Mouse (Mus musculus): ENCODE results near the gene Cdh22. TPM values are rescaled to one million over a fixed set of nuclear protein-coding genes. Genes with fewer than 3 reads are reported as not detected.

Cdh22 gene
- polyA plus RNA-seq, 1 experiment from 2014 or later: 1.3 TPM

- ATAC-seq (replicated peaks; ENCODE audit: insufficient number of reproducible peaks, low FRiP score, low TSS enrichment, low read depth): peak; percentile 47; the same call in 1 of the 2 replicates
- peaks cover 6% of the 10 kb centered on the region; the same call in 1 of the 2 replicates for H3K4me1 ChIP-seq (ENCODE audit: control insufficient read depth, insufficient read depth, low read length)
- peak; percentile 65 for DNase-seq (ENCODE audit: low spot score)
- WGBS: 2% methylated on average over 39 of the region's 39 CpGs
- peaks cover 45% of the 10 kb centered on the region for H3K27me3 ChIP-seq (ENCODE audit: control insufficient read depth, insufficient read depth, low read length)
- no peaks in the 10 kb centered on the region for H3K9me3 ChIP-seq (replicated peaks; ENCODE audit: control insufficient read depth, low read length)
- H3K4me2 ChIP-seq (ENCODE audit: low read depth, low read length): peak overlapping the region; percentile 31
- no peak overlapping the region for H3K4me3 ChIP-seq (ENCODE audit: low read depth, low read length)
- H3K27ac ChIP-seq (replicated peaks; ENCODE audit: low read depth, low read length): no peak overlapping the region
- no peak overlapping the region for H3K9ac ChIP-seq (replicated peaks; ENCODE audit: low read length)
- no peaks in the 10 kb centered on the region for H3K36me3 ChIP-seq (replicated peaks; ENCODE audit: control insufficient read depth, insufficient read depth, low read depth, low read length)
Observed at GRCm38 (mm10) chr2:165215103-165215951, 19.3 kb downstream of the Cdh22 start.

DNA sequence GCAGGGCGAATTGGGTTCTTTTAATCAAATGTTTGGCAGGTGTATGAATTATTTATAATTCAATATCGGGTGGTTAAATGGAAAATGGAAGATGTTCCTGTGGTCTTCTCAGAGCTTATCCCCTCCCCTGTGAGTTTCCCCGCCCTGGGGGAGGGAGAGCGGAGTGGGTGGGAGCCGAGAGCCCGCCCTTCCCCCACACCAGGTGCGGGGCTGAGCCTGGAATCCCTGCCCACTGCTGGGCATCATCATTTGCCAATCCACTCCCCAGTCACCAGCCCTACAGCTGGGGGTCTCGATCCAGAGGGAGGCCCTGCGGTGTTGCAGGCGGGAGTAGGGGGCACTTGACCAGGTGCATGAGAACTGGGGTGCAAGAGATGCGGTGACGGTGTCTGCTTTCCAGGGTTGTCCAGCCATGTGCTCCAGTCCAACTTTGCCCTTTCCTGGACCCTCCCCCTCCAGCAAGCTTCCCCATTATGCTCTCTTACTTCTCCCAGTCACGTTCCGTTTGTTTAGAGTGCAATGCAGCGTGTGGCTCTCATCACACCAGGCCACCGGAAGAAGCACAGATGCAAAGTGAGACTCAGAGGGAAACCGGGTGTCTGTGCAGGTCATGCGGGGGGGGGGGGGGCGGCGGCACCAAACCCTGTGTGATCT is 23.1 kb downstream of the Cdh22 start:
- no peaks in the 10 kb centered on the region for H3K36me3 ChIP-seq (replicated peaks; ENCODE audit: control insufficient read depth, insufficient read depth, low read depth, low read length)
- peaks cover 6% of the 10 kb centered on the region; the same call in 1 of the 2 replicates for H3K4me1 ChIP-seq (ENCODE audit: control insufficient read depth, insufficient read depth, low read length)
- no peak for DNase-seq (ENCODE audit: low spot score)
- H3K4me2 ChIP-seq (ENCODE audit: low read depth, low read length): no peak overlapping the region
- no peak overlapping the region for H3K27ac ChIP-seq (replicated peaks; ENCODE audit: low read depth, low read length)
- H3K9ac ChIP-seq (replicated peaks; ENCODE audit: low read length): no peak overlapping the region
- 2% methylated on average over 19 of the region's 20 CpGs for WGBS
- H3K27me3 ChIP-seq (ENCODE audit: control insufficient read depth, insufficient read depth, low read length): peaks cover 50% of the 10 kb centered on the region
- H3K9me3 ChIP-seq (replicated peaks; ENCODE audit: control insufficient read depth, low read length): no peaks in the 10 kb centered on the region
- H3K4me3 ChIP-seq (ENCODE audit: low read depth, low read length): no peak overlapping the region
- no peak for ATAC-seq (replicated peaks; ENCODE audit: insufficient number of reproducible peaks, low FRiP score, low TSS enrichment, low read depth)

- WGBS: 0% methylated on average over 15 of the region's 15 CpGs
- Histone ChIP-seq H3K4me2 (ENCODE audit: low read depth, low read length) (no peak overlapping the region), H3K9me3 (replicated peaks; ENCODE audit: control insufficient read depth, low read length) (no peaks in the 10 kb centered on the region), H3K27ac (replicated peaks; ENCODE audit: low read depth, low read length) (no peak overlapping the region), H3K27me3 (ENCODE audit: control insufficient read depth, insufficient read depth, low read length) (peaks cover 45% of the 10 kb centered on the region), H3K9ac (replicated peaks; ENCODE audit: low read length) (no peak overlapping the region), H3K4me1 (ENCODE audit: control insufficient read depth, insufficient read depth, low read length) (peaks cover 6% of the 10 kb centered on the region; the same call in 1 of the 2 replicates), H3K36me3 (replicated peaks; ENCODE audit: control insufficient read depth, insufficient read depth, low read depth, low read length) (no peaks in the 10 kb centered on the region), H3K4me3 (ENCODE audit: low read depth, low read length) (no peak overlapping the region)
- DNase-seq (ENCODE audit: low spot score) (no peak), ATAC-seq (replicated peaks; ENCODE audit: insufficient number of reproducible peaks, low FRiP score, low TSS enrichment, low read depth) (no peak)
Observed at GRCm38 (mm10) chr2:165210948-165211347, 23.7 kb downstream of the Cdh22 start.

- Histone ChIP-seq H3K4me1 (ENCODE audit: control insufficient read depth, insufficient read depth, low read length) (peaks cover 7% of the 10 kb centered on the region; the same call in 1 of the 2 replicates), H3K4me3 (ENCODE audit: low read depth, low read length) (no peak overlapping the region), H3K9ac (replicated peaks; ENCODE audit: low read length) (no peak overlapping the region), H3K27me3 (ENCODE audit: control insufficient read depth, insufficient read depth, low read length) (peaks cover 26% of the 10 kb centered on the region), H3K36me3 (replicated peaks; ENCODE audit: control insufficient read depth, insufficient read depth, low read depth, low read length) (no peaks in the 10 kb centered on the region), H3K9me3 (replicated peaks; ENCODE audit: control insufficient read depth, low read length) (no peaks in the 10 kb centered on the region), H3K4me2 (ENCODE audit: low read depth, low read length) (no peak overlapping the region), H3K27ac (replicated peaks; ENCODE audit: low read depth, low read length) (no peak overlapping the region)
- DNase-seq (ENCODE audit: low spot score): no peak
- whole genome bisulfite sequencing: 73% methylated on average over 11 of the region's 11 CpGs
- no peak for ATAC-seq (replicated peaks; ENCODE audit: insufficient number of reproducible peaks, low FRiP score, low TSS enrichment, low read depth)
Observed at GRCm38 (mm10) chr2:165207689-165208088, 27.0 kb downstream of the Cdh22 start.

DNA sequence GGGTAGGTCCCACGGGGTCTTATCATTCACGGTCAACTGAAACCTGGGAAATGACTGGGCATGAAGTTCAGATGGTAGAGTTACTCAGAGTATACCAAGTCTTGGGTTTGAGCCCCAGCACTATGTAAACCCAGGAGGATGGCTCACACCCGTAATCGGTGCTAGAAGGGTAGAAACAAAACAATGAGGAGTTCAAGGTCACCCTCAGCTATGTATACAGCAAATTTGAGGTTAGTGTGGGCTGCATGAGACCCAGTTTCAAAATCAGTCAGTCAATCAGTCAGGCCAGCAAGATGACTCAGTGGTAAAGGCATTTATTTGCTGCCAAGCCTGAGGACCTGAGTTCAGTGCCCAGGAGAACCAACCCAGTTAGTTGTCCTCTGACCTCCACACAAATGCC is 27.6 kb downstream of the Cdh22 start:
- H3K9me3 ChIP-seq (replicated peaks; ENCODE audit: control insufficient read depth, low read length): no peaks in the 10 kb centered on the region
- H3K36me3 ChIP-seq (replicated peaks; ENCODE audit: control insufficient read depth, insufficient read depth, low read depth, low read length): no peaks in the 10 kb centered on the region
- peaks cover 21% of the 10 kb centered on the region for H3K27me3 ChIP-seq (ENCODE audit: control insufficient read depth, insufficient read depth, low read length)
- ATAC-seq (replicated peaks; ENCODE audit: insufficient number of reproducible peaks, low FRiP score, low TSS enrichment, low read depth): no peak
- H3K9ac ChIP-seq (replicated peaks; ENCODE audit: low read length): no peak overlapping the region
- no peak overlapping the region for H3K4me3 ChIP-seq (ENCODE audit: low read depth, low read length)
- peaks cover 11% of the 10 kb centered on the region; the same call in 1 of the 2 replicates for H3K4me1 ChIP-seq (ENCODE audit: control insufficient read depth, insufficient read depth, low read length)
- no peak overlapping the region for H3K4me2 ChIP-seq (ENCODE audit: low read depth, low read length)
- no peak overlapping the region for H3K27ac ChIP-seq (replicated peaks; ENCODE audit: low read depth, low read length)
- WGBS: 73% methylated on average over 4 of the region's 4 CpGs
- no peak for DNase-seq (ENCODE audit: low spot score)

DNA sequence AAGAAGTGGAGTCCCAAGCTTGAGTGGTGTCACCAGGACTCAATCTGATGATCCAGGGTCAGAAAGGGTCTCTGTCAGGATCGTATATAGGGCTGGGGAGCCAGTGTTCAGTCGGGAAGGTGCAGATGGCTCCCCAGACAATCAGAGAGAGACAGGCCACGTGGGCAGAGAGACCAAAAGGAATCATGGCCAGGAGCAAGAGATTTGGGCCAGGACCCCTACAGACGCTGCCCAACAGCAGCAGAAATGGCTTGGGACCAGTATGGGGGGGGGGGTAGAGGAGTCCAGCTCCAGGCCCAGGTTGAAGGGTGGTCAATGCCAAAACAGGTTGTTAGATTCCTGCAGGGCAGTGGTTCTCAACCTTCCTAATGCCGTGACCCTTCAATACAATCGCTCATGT is 29.2 kb downstream of the Cdh22 start:
- ATAC-seq (replicated peaks; ENCODE audit: insufficient number of reproducible peaks, low FRiP score, low TSS enrichment, low read depth): no peak
- Histone ChIP-seq H3K9me3 (replicated peaks; ENCODE audit: control insufficient read depth, low read length) (no peaks in the 10 kb centered on the region), H3K4me1 (ENCODE audit: control insufficient read depth, insufficient read depth, low read length) (peaks cover 5% of the 10 kb centered on the region; the same call in 1 of the 2 replicates), H3K27me3 (ENCODE audit: control insufficient read depth, insufficient read depth, low read length) (peaks cover 7% of the 10 kb centered on the region), H3K27ac (replicated peaks; ENCODE audit: low read depth, low read length) (no peak overlapping the region), H3K4me3 (ENCODE audit: low read depth, low read length) (no peak overlapping the region), H3K36me3 (replicated peaks; ENCODE audit: control insufficient read depth, insufficient read depth, low read depth, low read length) (no peaks in the 10 kb centered on the region), H3K4me2 (ENCODE audit: low read depth, low read length) (no peak overlapping the region), H3K9ac (replicated peaks; ENCODE audit: low read length) (no peak overlapping the region)
- WGBS: 75% methylated on average over 6 of the region's 6 CpGs
- no peak for DNase-seq (ENCODE audit: low spot score)

- Histone ChIP-seq H3K9ac (replicated peaks; ENCODE audit: low read length) (no peak overlapping the region), H3K36me3 (replicated peaks; ENCODE audit: control insufficient read depth, insufficient read depth, low read depth, low read length) (no peaks in the 10 kb centered on the region), H3K4me3 (ENCODE audit: low read depth, low read length) (no peak overlapping the region), H3K27me3 (ENCODE audit: control insufficient read depth, insufficient read depth, low read length) (peaks cover 3% of the 10 kb centered on the region), H3K4me1 (ENCODE audit: control insufficient read depth, insufficient read depth, low read length) (peaks cover 5% of the 10 kb centered on the region; the same call in 1 of the 2 replicates), H3K9me3 (replicated peaks; ENCODE audit: control insufficient read depth, low read length) (no peaks in the 10 kb centered on the region), H3K27ac (replicated peaks; ENCODE audit: low read depth, low read length) (no peak overlapping the region), H3K4me2 (ENCODE audit: low read depth, low read length) (no peak overlapping the region)
- 40% methylated on average over 7 of the region's 7 CpGs for WGBS
- DNase-seq (ENCODE audit: low spot score) (no peak), ATAC-seq (replicated peaks; ENCODE audit: insufficient number of reproducible peaks, low FRiP score, low TSS enrichment, low read depth) (no peak)
Observed at GRCm38 (mm10) chr2:165204931-165205330, 29.7 kb downstream of the Cdh22 start.
